Mouse (Mus musculus) lung, embryonic 14.5 days (tissue): ENCODE measurements around the gene Cks1b. TPM values are rescaled to one million over a fixed set of nuclear protein-coding genes. Genes with fewer than 3 reads are reported as not detected.
"Not testable (repeated sequence)": the region's sequence is repeated elsewhere in the genome, so short reads cannot be mapped to it uniquely, and the experiment has no call there.

Experiments
- ATAC-seq: fragments of 200-750 bp; cut with Nextera tagmentation; 2 replicates; pipeline ENCODE4 v1.8.0; 2017; ENCODE audit warnings: mild to moderate bottlenecking, moderate TSS enrichment, moderate library complexity; ENCODE audit not compliant: insufficient read depth
- DNase-seq: peaks from one replicate; pipeline ENCODE4 v3.0.0-alpha.2; 2015
- H3K27ac ChIP-seq: fragments of 300-500 bp; sonication (generic); 2 replicates; pipeline ENCODE4 v1.5.1; 2014; ENCODE audit warnings: low read depth, mild to moderate bottlenecking, moderate library complexity
- H3K27me3 ChIP-seq: fragments of 300-500 bp; sonication (generic); 2 replicates; pipeline ENCODE4 v1.6.1; 2014; ENCODE audit warnings: low read length, control low read depth; ENCODE audit not compliant: insufficient read depth
- H3K36me3 ChIP-seq: fragments of 300-500 bp; sonication (generic); 2 replicates; pipeline ENCODE4 v1.6.1; 2014; ENCODE audit warnings: control low read depth; ENCODE audit not compliant: insufficient read depth
- H3K4me1 ChIP-seq: fragments of 300-500 bp; sonication (generic); 2 replicates; pipeline ENCODE4 v1.6.1; 2014; ENCODE audit warnings: antibody characterized with exemption, control low read depth; ENCODE audit not compliant: insufficient read depth
- H3K4me2 ChIP-seq: fragments of 300-500 bp; sonication (generic); 2 replicates; pipeline ENCODE4 v1.6.1; 2014; ENCODE audit warnings: mild to moderate bottlenecking
- H3K4me3 ChIP-seq: fragments of 300-500 bp; sonication (generic); 2 replicates; pipeline ENCODE4 v1.5.1; 2014; ENCODE audit warnings: low read depth, low read length
- H3K9ac ChIP-seq: fragments of 300-500 bp; sonication (generic); 2 replicates; pipeline ENCODE4 v1.6.1; 2014
- H3K9me3 ChIP-seq: fragments of 300-500 bp; sonication (generic); 2 replicates; pipeline ENCODE4 v1.6.1; 2016; ENCODE audit warnings: low read depth, low read length, control low read depth
- CTCF ChIP-seq: IDR thresholded peaks from 2 replicates; pipeline ENCODE4 v1.5.1; 2016; ENCODE audit warnings: antibody characterized with exemption, low read depth
- WGBS: fragments of 180-500 bp; shearing (Covaris S2); extraction: QIAGEN DNeasy Blood & Tissue Kit; methylation state at CpG from one replicate; pipeline ENCODE4 v1.1.7; 2014; 5-methylcytosine and 5-hydroxymethylcytosine counted together
- polyA plus RNA-seq: library from polyadenylated mRNA; unstranded; fragments of >200 nt; fragmentation: Nextera tagmentation; extraction: Ambion mirVana; gene quantifications from 2 replicates; pipeline ENCODE4 v1.2.1, GENCODE M21; 2014

The Cks1b gene
- polyA plus RNA-seq, 1 experiment from 2014 or later, result 692 TPM

DNA sequence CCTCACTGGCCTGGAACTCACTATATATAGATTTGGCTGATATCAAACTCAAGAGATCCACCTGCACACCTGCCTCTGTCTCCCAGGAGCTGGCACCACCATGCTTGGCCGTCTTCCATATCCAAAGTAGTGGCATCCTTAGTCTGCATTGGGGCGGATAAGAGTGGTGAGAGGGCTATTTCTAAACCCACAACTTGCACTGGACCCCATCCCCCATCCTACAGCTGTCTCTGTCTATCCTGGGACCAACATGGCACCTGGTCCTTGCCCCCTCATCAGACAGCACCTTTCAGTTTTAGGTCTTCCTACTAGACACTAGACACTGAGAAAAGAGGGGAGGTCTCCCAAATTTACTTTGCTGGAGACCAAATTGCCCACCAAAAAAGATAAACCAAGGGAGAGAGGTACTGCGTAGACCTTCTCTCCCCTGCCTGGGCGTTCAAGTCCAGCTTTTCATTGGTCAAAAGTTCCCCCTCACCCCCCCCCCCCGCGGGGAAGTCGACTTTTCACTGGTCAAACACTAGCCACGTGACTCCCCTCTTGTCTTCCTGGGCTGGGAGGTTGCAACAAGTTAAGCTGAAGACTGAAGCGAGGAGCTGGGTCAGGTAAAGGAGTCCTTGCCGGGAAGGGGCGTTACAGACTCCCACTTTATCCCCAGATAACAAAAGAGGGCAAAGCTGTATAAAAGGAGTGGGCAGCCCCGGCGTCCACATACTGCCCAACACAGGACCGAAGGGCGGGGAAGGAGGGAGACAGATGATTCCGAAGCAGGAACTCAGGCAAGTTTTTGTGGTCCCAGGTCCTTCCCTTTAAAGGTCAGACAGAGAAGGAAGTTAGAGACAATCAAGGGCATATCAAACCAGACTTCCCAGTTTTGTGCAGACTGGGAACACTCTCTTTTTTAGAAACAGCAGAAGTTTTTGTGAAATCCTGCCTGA, 18.3 kb upstream of the Cks1b start, which contains the start of gene Pbxip1:
TSS of gene Pbxip1 (plus strand) at position 531 of the 938 bp plus-strand sequence.
- Histone ChIP-seq H3K4me1 (peaks cover 9% of the 10 kb centered on the region; the same call in 1 of the 2 replicates), H3K4me3 (peak within 1 kb of the TSS; percentile 46), H3K9me3 (no peaks in the 10 kb centered on the region), H3K27me3 (no peaks in the 10 kb centered on the region), H3K9ac (peak within 1 kb of the TSS; percentile 53), H3K36me3 (peaks cover 28% of the 10 kb centered on the region), H3K4me2 (peak within 1 kb of the TSS; percentile 73), H3K27ac (peak within 1 kb of the TSS; percentile 65)
- no peak for TF ChIP-seq CTCF
- DNase-seq (peak; percentile 83), ATAC-seq (peak; percentile 80)
- 4% methylated on average over 16 of the region's 16 CpGs for WGBS

GRCm38 (mm10) chr3:89435041-89435440, 16.9 kb upstream of the Cks1b start:
- TF ChIP-seq CTCF, result no peak
- Histone ChIP-seq H3K9ac (no peak overlapping the region), H3K4me1 (peaks cover 13% of the 10 kb centered on the region; the same call in 1 of the 2 replicates), H3K4me3 (no peak overlapping the region), H3K4me2 (no peak overlapping the region), H3K27me3 (no peaks in the 10 kb centered on the region), H3K9me3 (no peaks in the 10 kb centered on the region), H3K27ac (no peak overlapping the region), H3K36me3 (peaks cover 28% of the 10 kb centered on the region)
- WGBS, result 74% methylated on average over 7 of the region's 7 CpGs
- DNase-seq (no peak), ATAC-seq (no peak)

GRCm38 (mm10) chr3:89434532-89434931, 16.3 kb upstream of the Cks1b start:
- 80% methylated on average over 11 of the region's 11 CpGs for WGBS
- Histone ChIP-seq H3K9me3 (no peaks in the 10 kb centered on the region), H3K4me1 (peaks cover 13% of the 10 kb centered on the region; the same call in 1 of the 2 replicates), H3K27me3 (no peaks in the 10 kb centered on the region), H3K27ac (no peak overlapping the region), H3K9ac (no peak overlapping the region), H3K4me3 (no peak overlapping the region), H3K36me3 (peaks cover 28% of the 10 kb centered on the region), H3K4me2 (no peak overlapping the region)
- no peak for ATAC-seq
- no peak for DNase-seq
- TF ChIP-seq CTCF, result no peak

- no peak overlapping the region for H3K4me2 ChIP-seq
- no peaks in the 10 kb centered on the region for H3K9me3 ChIP-seq
- WGBS, result 81% methylated on average over 8 of the region's 8 CpGs
- no peak overlapping the region for H3K4me3 ChIP-seq
- H3K27me3 ChIP-seq, result no peaks in the 10 kb centered on the region
- no peak for DNase-seq
- H3K27ac ChIP-seq, result no peak overlapping the region
- H3K9ac ChIP-seq, result no peak overlapping the region
- no peak for TF ChIP-seq CTCF
- peaks cover 35% of the 10 kb centered on the region for H3K36me3 ChIP-seq
- H3K4me1 ChIP-seq, result peaks cover 13% of the 10 kb centered on the region; the same call in 1 of the 2 replicates
- no peak for ATAC-seq
Observed at GRCm38 (mm10) chr3:89432606-89433005, 14.4 kb upstream of the Cks1b start.

DNA sequence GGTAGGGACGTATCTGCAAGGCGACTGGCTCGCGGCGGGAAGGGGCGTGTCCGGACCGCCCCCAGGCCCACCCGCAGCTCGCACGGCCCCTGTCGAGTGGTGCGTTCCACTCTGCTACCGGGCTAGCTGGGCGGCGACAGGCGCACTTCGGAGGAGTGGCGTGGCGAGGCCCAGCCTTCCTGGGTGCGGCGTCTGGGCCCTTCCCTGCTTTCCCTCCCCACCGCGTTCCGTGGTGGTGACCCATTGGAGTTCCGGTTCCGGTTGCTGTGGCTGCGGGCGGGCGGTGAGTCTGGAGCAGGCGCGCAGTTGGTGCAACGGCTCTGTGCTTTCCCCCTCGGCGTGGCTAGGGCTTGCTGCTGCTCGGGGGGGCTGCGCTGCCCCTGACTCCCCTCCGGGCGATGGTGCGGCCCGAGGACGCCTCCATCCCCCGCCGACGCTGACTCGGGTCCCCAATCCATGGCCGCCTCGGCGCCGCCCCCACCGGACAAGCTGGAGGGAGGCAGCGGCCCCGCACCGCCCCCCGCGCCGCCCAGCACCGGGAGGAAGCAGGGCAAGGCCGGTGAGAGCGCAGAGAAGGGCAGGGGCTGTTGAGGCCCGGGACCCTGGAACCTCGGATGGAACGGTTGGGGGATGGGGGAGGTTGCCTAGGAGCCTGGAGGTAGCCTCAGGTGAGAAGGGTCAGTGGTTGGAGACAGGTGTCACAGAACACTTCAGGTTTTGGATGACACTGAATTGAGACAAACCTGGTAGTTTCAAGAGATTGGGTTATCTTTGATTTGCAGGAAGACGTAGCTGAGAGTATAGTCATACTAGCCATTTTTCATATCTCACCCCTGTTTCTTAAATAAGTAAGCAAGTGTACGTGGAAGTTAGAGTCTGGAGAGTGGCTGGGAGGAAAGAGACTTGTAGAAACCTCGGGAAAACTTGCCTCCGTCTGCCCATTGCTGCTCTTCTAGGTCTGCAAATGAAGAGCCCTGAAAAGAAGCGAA, 12.3 kb upstream of the Cks1b start, which contains the start of gene Pygo2:
TSS of gene Pygo2 (plus strand) at position 44 of the 989 bp plus-strand sequence.
- TF ChIP-seq CTCF, result no peak
- DNase-seq (peak; percentile 98), ATAC-seq (peak; percentile 98)
- Histone ChIP-seq H3K27me3 (no peaks in the 10 kb centered on the region), H3K9ac (peak within 1 kb of the TSS; percentile 90), H3K36me3 (peaks cover 56% of the 10 kb centered on the region), H3K27ac (peak within 1 kb of the TSS; percentile 91), H3K9me3 (no peaks in the 10 kb centered on the region), H3K4me1 (peaks cover 8% of the 10 kb centered on the region; the same call in 1 of the 2 replicates), H3K4me3 (peak within 1 kb of the TSS; percentile 92), H3K4me2 (peak within 1 kb of the TSS; percentile 82)
- 2% methylated on average over 68 of the region's 68 CpGs for WGBS

- peaks cover 62% of the 10 kb centered on the region for H3K36me3 ChIP-seq
- not testable (repeated sequence) for H3K4me3 ChIP-seq, H3K4me1 ChIP-seq, H3K27ac ChIP-seq, H3K27me3 ChIP-seq, DNase-seq, H3K9me3 ChIP-seq, ATAC-seq, H3K9ac ChIP-seq, H3K4me2 ChIP-seq
- WGBS, result 85% methylated on average over 6 of the region's 7 CpGs
Observed at GRCm38 (mm10) chr3:89429021-89429420, 10.8 kb upstream of the Cks1b start.
